Mouse (Mus musculus): ENCODE data around the gene Zfp428. TPM values are rescaled to one million over a fixed set of nuclear protein-coding genes. Genes with fewer than 3 reads are reported as not detected.

Gene Zfp428
- total and polyA plus RNA-seq, 3 experiments, result 11.1 to 20.4 (median 15.1) TPM

GRCm38 (mm10) chr7:24504004-24504403, 2.8 kb upstream of the Zfp428 start:
- in situ Hi-C loops (cut with MboI; ENCODE audit: low pct_ligation_motif_present, low pct_unique_long_range_greater_than_20kb, low sequenced_read_pairs), result no loop called here
- Histone ChIP-seq H3K9me3 (replicated peaks; ENCODE audit: low read length) (peaks cover 10% of the 10 kb centered on the region), H3K4me2 (ENCODE audit: insufficient read depth, low read depth, poor library complexity, severe bottlenecking) (no peak overlapping the region)

GRCm38 (mm10) chr7:24504868-24505267, 1.9 kb upstream of the Zfp428 start:
- dilution Hi-C loops (cut with MboI; ENCODE audit: extremely low pct_ligation_motif_present, extremely low pct_unique_long_range_greater_than_20kb, low sequenced_read_pairs), result no loop called here
- no peak for TF ChIP-seq IRF4 (IDR thresholded peaks at IDR 0.05; ENCODE audit: low read depth, low read length)
- TF ChIP-seq ZNF384 (IDR thresholded peaks at IDR 0.05; ENCODE audit: low read depth, low read length), result no peak
- TF ChIP-seq ELF1 (IDR thresholded peaks at IDR 0.05; ENCODE audit: low read depth, low read length), result no peak
- no peak for TF ChIP-seq NELFE (IDR thresholded peaks at IDR 0.05; ENCODE audit: low read depth, low read length)
- no peak for TF ChIP-seq USF2 (conservative IDR thresholded peaks at IDR 0.05; ENCODE audit: low read depth, low read length)
- no peak for TF ChIP-seq SIN3A (IDR thresholded peaks at IDR 0.05; ENCODE audit: low read length)
- TF ChIP-seq CHD1 (IDR thresholded peaks at IDR 0.05; ENCODE audit: low read depth, low read length), result no peak
- no peak for TF ChIP-seq TBP (conservative IDR thresholded peaks at IDR 0.05; ENCODE audit: low read depth, low read length)
- TF ChIP-seq POLR2A (IDR thresholded peaks at IDR 0.05; ENCODE audit: low read depth, low read length), result no peak
- TF ChIP-seq POLR2AphosphoS2 (IDR thresholded peaks at IDR 0.05; ENCODE audit: low read depth, low read length), result no peak
- TF ChIP-seq CTCF (conservative IDR thresholded peaks at IDR 0.05 in 1 of 2, IDR thresholded peaks at IDR 0.05 in 1 of 2; ENCODE audit: low read depth in 2 of 2, low read length in 2 of 2), result no peak
- no peak for TF ChIP-seq CHD2 (IDR thresholded peaks at IDR 0.05; ENCODE audit: low read length)
- TF ChIP-seq ZMIZ1 (IDR thresholded peaks at IDR 0.05; ENCODE audit: low read depth, low read length), result no peak
- TF ChIP-seq UBTF (IDR thresholded peaks at IDR 0.05; ENCODE audit: low read depth, low read length), result no peak
- Histone ChIP-seq H3K27ac (ENCODE audit: insufficient read depth, low read depth) (no peak overlapping the region), H3K4me1 (ENCODE audit: control insufficient read depth in 1 of 2, insufficient read depth in 2 of 2) (peaks cover 0 to 25% of the 10 kb centered on the region in 2 experiments; a peak in 2 of 4 replicates), H3K36me3 (replicated peaks in 1 of 2; ENCODE audit: control insufficient read depth in 1 of 2, insufficient read depth in 1 of 2, low read length in 1 of 2) (peaks cover 0 to 3% of the 10 kb centered on the region in 2 experiments), H3K79me2 (replicated peaks; ENCODE audit: control insufficient read depth, extremely low read depth, insufficient read depth, poor library complexity, severe bottlenecking) (0 out of 2 replicates have a peak, but pooled peaks cover 2% of the 10 kb centered on the region), H3K4me3 (replicated peaks in 1 of 3; ENCODE audit: low read depth in 2 of 3, low read length in 2 of 3, poor library complexity in 1 of 3) (no peak overlapping the region), H3K9ac (ENCODE audit: insufficient read depth, low read depth) (no peak overlapping the region), H3K27me3 (replicated peaks) (peaks cover 5% of the 10 kb centered on the region), H3K4me2 (ENCODE audit: insufficient read depth, low read depth, poor library complexity, severe bottlenecking) (no peak overlapping the region), H3K9me3 (replicated peaks; ENCODE audit: low read length) (peaks cover 9% of the 10 kb centered on the region)
- DNase-seq (ENCODE audit: extremely low read depth), result no peak
- in situ Hi-C loops (cut with MboI; ENCODE audit: low pct_ligation_motif_present, low pct_unique_long_range_greater_than_20kb, low sequenced_read_pairs), result no loop called here

More at GRCm38 (mm10) chr7:24504004-24504403, 2.8 kb upstream of the Zfp428 start:
- Histone ChIP-seq H3K4me1 (ENCODE audit: control insufficient read depth in 1 of 2, insufficient read depth in 2 of 2) (peaks cover 0 to 26% of the 10 kb centered on the region in 2 experiments; a peak in 2 of 4 replicates), H3K9ac (ENCODE audit: insufficient read depth, low read depth) (no peak overlapping the region), H3K27me3 (replicated peaks) (peaks cover 5% of the 10 kb centered on the region), H3K79me2 (replicated peaks; ENCODE audit: control insufficient read depth, extremely low read depth, insufficient read depth, poor library complexity, severe bottlenecking) (0 out of 2 replicates have a peak, but pooled peaks cover 2% of the 10 kb centered on the region), H3K4me3 (replicated peaks in 1 of 3; ENCODE audit: low read depth in 2 of 3, low read length in 2 of 3, poor library complexity in 1 of 3) (no peak overlapping the region), H3K27ac (ENCODE audit: insufficient read depth, low read depth) (no peak overlapping the region), H3K36me3 (replicated peaks in 1 of 2; ENCODE audit: control insufficient read depth in 1 of 2, insufficient read depth in 1 of 2, low read length in 1 of 2) (peaks cover 0 to 3% of the 10 kb centered on the region in 2 experiments)
- TF ChIP-seq TCF12 (IDR thresholded peaks at IDR 0.05; ENCODE audit: low read depth, low read length), result no peak
- no peak for TF ChIP-seq CHD2 (IDR thresholded peaks at IDR 0.05; ENCODE audit: low read length)
- TF ChIP-seq IRF4 (IDR thresholded peaks at IDR 0.05; ENCODE audit: low read depth, low read length), result no peak
- TF ChIP-seq HCFC1 (IDR thresholded peaks at IDR 0.05; ENCODE audit: low read depth, low read length), result no peak
- no peak for TF ChIP-seq GABPA (IDR thresholded peaks at IDR 0.05; ENCODE audit: insufficient replicate concordance, low read depth, low read length)
- no peak for TF ChIP-seq UBTF (IDR thresholded peaks at IDR 0.05; ENCODE audit: low read depth, low read length)
- TF ChIP-seq POLR2A (IDR thresholded peaks at IDR 0.05; ENCODE audit: low read depth, low read length), result no peak
- no peak for TF ChIP-seq ELF1 (IDR thresholded peaks at IDR 0.05; ENCODE audit: low read depth, low read length)
- TF ChIP-seq RCOR1 (conservative IDR thresholded peaks at IDR 0.05; ENCODE audit: low read depth, low read length), result no peak
- TF ChIP-seq MAX (IDR thresholded peaks at IDR 0.05; ENCODE audit: low read length), result no peak
- no peak for TF ChIP-seq NELFE (IDR thresholded peaks at IDR 0.05; ENCODE audit: low read depth, low read length)
- TF ChIP-seq ZMIZ1 (IDR thresholded peaks at IDR 0.05; ENCODE audit: low read depth, low read length), result no peak
- no peak for TF ChIP-seq SIN3A (IDR thresholded peaks at IDR 0.05; ENCODE audit: low read length)
- dilution Hi-C loops (cut with MboI; ENCODE audit: extremely low pct_ligation_motif_present, extremely low pct_unique_long_range_greater_than_20kb, low sequenced_read_pairs), result no loop called here
- DNase-seq (ENCODE audit: extremely low read depth), result no peak
